Mouse (Mus musculus): ENCODE results near the gene Retsat.

Retsat gene

DNA sequence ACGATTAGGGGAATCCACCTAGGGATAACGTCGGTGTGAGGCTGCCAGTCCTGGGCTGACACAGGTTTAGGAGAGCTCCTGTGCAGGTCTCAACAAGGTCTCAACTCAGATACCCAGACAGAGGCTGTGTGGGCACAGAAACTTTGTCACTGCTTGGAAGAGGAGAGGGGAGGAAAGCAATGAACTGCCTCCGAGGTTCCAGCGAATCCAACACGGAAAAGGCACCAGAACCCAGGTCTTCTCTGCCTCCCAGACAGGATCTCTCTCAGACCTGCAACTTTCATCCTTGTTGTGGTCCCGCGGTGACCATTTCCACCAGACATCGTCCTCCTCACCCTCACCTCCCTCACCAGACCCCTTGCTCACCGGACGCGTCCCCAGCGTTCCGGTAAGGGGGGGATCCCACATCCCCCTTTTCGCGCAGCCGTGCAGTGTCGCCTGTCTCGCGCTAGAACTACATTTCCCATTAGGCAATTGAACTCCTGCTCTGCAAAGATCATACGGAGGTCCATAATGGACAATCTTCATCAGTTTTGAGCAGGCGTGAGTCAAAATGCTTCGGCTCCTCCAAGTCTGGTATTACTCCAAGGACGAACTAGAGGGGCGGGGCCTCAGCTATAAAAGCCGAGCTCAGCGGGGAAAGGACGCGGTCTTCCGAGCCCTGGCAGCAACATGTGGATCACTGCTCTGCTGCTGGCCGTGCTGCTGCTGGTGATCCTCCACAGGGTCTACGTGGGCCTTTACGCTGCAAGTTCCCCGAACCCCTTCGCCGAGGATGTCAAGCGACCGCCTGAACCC is at the start of gene Retsat, which contains the start of gene Elmod3:
Gene Retsat, plus strand, starts transcription at position 520 of the 798 bp plus-strand sequence.
Gene Elmod3, minus strand, starts transcription at position 458 of the 798 bp plus-strand sequence.
- ChIA-PET POLR2A (interaction anchor here (0.6 to 4.4 kb wide), 63 partner anchors 10 to 410 kb away, joined by 3 to 32 read pairs (median 4); partner anchors contain the start of genes Tgoln1 (in 3 of the 4), Mat2a (in 2 of the 4), Capg (in 1 of the 4) and Ggcx (in 1 of the 4)), CTCF (interaction anchor here (0.5 to 2.3 kb wide), 10 partner anchors 11 to 227 kb away, joined by 3 to 6 read pairs (median 4); partner anchors contain the start of genes Ggcx (in 1 of the 4) and Tgoln1 (in 1 of the 4))

- POLR2A ChIA-PET: interaction anchor here (0.5 to 5.5 kb wide), 25 partner anchors 9 to 135 kb away, joined by 3 to 32 read pairs (median 4); partner anchors contain the start of genes Mat2a (in 3 of the 4), Elmod3 (in 1 of the 4), Ggcx (in 1 of the 4) and Retsat (in 1 of the 4)
Measured at GRCm38 (mm10) chr6:72549041-72549580, 49.2 kb upstream of the Retsat start.

DNA sequence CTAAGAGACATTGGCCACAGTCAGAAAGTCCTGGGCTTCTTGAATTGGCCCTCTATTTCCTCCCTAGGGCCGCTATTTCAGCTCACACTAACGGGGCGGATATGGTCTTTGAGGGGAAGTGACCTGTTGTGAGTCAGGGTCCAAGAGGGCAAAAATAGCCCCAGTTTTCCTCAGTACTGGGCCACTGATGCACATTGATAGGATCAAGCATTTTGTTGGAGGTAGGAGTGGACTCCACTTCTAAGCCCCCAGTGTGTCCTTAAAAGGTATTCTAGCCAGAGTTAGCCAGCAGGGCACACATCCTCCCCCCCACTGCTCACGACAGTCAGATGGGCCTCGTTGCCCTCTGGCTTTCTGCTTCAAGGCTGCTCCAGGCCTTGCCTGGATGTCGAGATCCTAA is 48.2 kb upstream of the Retsat start:
- ChIA-PET POLR2A (interaction anchor here in 3 of 4 experiments (0.7 to 5.5 kb wide), 14 partner anchors 10 to 136 kb away, joined by 3 to 32 read pairs (median 6); partner anchors contain the start of genes Mat2a (in 2 of the 3) and Ggcx (in 1 of the 3)), CTCF (interaction anchor here in 3 of 4 experiments (1.0 to 3.1 kb wide), 4 partner anchors 9 to 16 kb away, joined by 4 to 12 read pairs (median 6); no protein-coding TSS in a partner anchor)

More at GRCm38 (mm10) chr6:72549041-72549580, 49.2 kb upstream of the Retsat start:
- CTCF ChIA-PET: interaction anchor here in 3 of 4 experiments (0.5 to 3.1 kb wide), 13 partner anchors 9 to 302 kb away, joined by 3 to 12 read pairs (median 3); no protein-coding TSS in a partner anchor

- POLR2A ChIA-PET: interaction anchor here in 2 of 4 experiments (0.6 to 5.5 kb wide), 13 partner anchors 10 to 818 kb away, joined by 3 to 32 read pairs (median 5); partner anchors contain the start of genes Mat2a (in 2 of the 2) and Tcf7l1 (in 1 of the 2)
- CTCF ChIA-PET: interaction anchor here in 2 of 4 experiments (0.6 to 3.1 kb wide), 4 partner anchors 16 to 352 kb away, joined by 3 to 12 read pairs (median 6); no protein-coding TSS in a partner anchor
Measured at GRCm38 (mm10) chr6:72550503-72551100, 47.7 kb upstream of the Retsat start.

DNA sequence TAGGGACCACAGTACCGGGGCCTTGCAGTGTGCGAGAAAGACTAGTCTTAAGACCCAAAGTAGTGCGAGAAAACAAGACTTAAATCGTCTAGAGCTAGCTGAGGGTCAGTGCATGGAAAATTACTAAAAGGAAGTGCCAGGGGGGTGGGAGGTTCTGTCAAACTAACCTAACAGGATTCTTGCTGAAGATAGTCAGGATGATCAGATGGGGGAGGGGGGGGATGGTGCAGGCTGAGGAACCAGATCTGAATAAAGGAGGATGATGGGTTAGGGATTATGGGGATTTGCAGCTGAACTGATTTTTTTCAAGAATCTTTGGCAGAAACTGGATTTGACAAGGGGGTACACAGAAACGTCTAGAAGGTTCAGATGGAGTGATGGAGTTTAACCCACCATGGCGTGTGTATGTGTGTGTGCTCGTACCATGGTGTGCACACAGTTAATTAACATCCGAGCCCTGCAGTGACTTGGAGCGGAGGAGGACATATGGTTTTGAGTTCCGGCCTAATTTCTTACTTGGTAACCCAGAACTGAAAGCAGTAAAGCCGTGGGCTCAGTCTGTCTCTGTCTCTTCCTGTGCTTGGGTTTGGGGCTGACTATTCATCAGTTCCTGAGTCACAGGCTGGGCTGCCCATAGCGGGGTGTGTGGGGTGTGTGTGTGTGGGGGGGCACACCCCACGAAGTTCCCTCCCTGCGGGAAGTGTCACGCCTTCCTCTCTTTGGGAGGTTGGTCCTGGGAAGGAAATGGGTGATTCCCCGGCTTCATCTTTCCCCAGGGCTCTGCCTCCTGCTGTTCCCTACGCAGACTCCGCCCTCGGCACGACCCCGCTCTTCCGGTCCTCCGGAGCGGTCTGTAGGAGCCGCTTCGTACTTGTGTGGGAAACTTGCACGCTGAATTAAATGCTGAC is 45.9 kb upstream of the Retsat start:
- CTCF ChIA-PET: interaction anchor here in 3 of 4 experiments (0.6 to 1.3 kb wide), 5 partner anchors 11 to 441 kb away, joined by 3 to 8 read pairs (median 4); no protein-coding TSS in a partner anchor
- POLR2A ChIA-PET: interaction anchor here (0.5 to 5.5 kb wide), 15 partner anchors 8 to 249 kb away, joined by 3 to 32 read pairs (median 6); partner anchors contain the start of genes Mat2a (in 2 of the 4) and Vamp5 (in 1 of the 4)

GRCm38 (mm10) chr6:72553079-72553412 is 45.2 kb upstream of the Retsat start:
- POLR2A ChIA-PET: interaction anchor here (0.6 to 1.9 kb wide), 10 partner anchors 8 to 248 kb away, joined by 3 to 13 read pairs (median 4); partner anchors contain the start of gene Mat2a (in 2 of the 4)

DNA sequence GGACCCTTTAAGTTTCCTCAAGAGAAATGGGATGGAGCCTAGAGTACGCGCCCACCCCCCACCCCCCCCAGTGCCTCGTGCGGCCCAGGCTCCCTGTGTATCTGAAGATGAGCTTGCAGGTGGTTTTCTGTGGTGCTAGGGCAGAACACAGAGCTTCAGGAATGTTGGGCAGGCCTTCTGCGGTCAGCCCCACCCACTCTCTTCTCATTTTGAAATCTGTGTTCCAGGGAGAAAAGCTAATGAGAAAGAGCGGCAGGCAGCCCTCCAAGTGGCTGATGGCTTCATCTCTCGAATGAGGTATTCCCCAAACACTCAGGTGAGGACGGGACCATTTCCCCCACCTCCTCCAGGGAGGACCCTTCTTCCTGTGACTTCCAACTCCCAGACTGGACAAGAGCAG is 37.5 kb upstream of the Retsat start:
- ChIA-PET CTCF (interaction anchor here (0.6 to 3.0 kb wide), 7 partner anchors 25 to 1748 kb away, joined by 3 to 14 read pairs (median 5); no protein-coding TSS in a partner anchor), POLR2A (interaction anchor here (0.7 to 3.0 kb wide), 16 partner anchors 8 to 266 kb away, joined by 3 to 16 read pairs (median 4); partner anchors contain the start of genes Mat2a (in 2 of the 4), Capg (in 1 of the 4) and Ggcx (in 1 of the 4))

More at GRCm38 (mm10) chr6:72553079-72553412, 45.2 kb upstream of the Retsat start:
- CTCF ChIA-PET: interaction anchor here in 3 of 4 experiments (0.5 to 1.3 kb wide), 7 partner anchors 12 to 225 kb away, joined by 3 to 5 read pairs (median 3); no protein-coding TSS in a partner anchor

DNA sequence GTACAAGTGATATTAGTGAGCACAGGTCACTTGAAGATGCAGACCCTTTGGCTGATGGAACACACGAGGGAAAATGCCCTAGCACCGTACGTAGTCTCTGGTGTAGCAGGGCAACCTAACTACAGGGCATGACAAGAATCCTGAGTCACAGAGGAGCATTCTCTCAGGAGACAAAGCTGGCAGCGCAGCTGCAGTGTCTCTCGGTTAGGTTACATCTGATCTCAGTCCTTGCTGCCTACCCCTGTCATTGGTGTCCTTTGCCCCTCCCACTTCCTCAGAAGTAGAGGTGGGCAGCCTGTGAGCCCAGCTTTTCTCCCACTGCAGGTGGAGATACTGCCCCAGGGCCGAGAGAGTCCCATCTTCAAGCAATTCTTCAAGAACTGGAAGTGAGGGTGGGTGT is 35.8 kb upstream of the Retsat start:
- ChIA-PET CTCF (interaction anchor here in 1 of 4 experiments (0.8 to 2.4 kb wide), 3 partner anchors 27 to 253 kb away, joined by 3 to 7 read pairs (median 3); no protein-coding TSS in a partner anchor), POLR2A (interaction anchor here in 3 of 4 experiments (0.6 to 2.1 kb wide), 9 partner anchors 13 to 263 kb away, joined by 3 to 11 read pairs (median 4); partner anchors contain the start of genes Elmod3 (in 1 of the 3), Ggcx (in 1 of the 3), Mat2a (in 1 of the 3) and Retsat (in 1 of the 3))

DNA sequence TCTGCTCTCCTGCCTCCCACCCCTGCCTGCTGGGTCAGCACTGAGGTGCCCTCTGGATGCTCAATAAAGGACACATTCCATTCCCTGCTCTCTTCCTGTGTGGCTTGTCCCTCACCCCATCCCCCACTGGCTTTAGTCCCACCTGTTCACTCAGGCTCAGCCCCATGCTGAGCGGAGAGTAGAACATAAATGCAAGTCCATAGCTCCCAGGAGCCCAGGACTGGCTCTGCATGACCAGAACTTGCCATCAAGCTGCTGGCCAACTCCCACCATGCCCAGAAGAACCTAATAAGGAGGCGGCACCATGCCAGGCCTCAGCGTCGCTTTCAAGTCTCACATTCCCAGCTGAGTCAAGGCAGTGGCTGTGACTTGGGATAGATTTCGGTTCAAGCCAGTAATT is 35.4 kb upstream of the Retsat start:
- POLR2A ChIA-PET: interaction anchor here in 3 of 4 experiments (0.6 to 2.1 kb wide), 8 partner anchors 13 to 167 kb away, joined by 3 to 11 read pairs (median 4); partner anchors contain the start of genes Elmod3 (in 1 of the 3), Ggcx (in 1 of the 3), Mat2a (in 1 of the 3) and Retsat (in 1 of the 3)
- CTCF ChIA-PET: interaction anchor here in 2 of 4 experiments (0.6 to 2.4 kb wide), 7 partner anchors 28 to 253 kb away, joined by 3 to 15 read pairs (median 4); no protein-coding TSS in a partner anchor

DNA sequence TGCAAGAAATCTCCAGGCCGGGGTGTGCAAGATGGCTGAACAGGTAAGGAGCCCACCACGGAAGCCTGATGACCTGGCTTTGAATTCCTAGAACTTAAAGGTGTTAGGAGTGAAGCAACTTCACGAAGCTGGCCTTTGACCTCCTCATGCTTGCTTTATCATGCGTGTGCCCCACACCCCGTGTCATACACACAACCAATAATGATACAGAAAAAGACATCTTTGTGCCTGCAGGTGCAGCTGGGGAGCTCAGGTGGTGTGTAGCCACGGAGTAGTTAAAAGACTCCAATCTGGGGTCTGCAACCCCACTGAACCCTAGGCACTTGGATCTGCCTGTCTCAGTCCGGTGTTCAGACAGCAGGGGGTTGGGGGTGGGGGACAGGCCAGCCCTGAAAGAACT is 32.8 kb upstream of the Retsat start:
- POLR2A ChIA-PET: interaction anchor here in 3 of 4 experiments (0.6 to 1.9 kb wide), 8 partner anchors 30 to 424 kb away, joined by 3 to 9 read pairs (median 5); partner anchors contain the start of gene Mat2a (in 1 of the 3)
- CTCF ChIA-PET: interaction anchor here in 3 of 4 experiments (0.6 to 1.7 kb wide), 12 partner anchors 12 to 160 kb away, joined by 3 to 15 read pairs (median 3); no protein-coding TSS in a partner anchor

- POLR2A ChIA-PET: interaction anchor here in 3 of 4 experiments (0.8 to 1.9 kb wide), 7 partner anchors 31 to 141 kb away, joined by 3 to 9 read pairs (median 5); partner anchors contain the start of gene Mat2a (in 1 of the 3)
- CTCF ChIA-PET: interaction anchor here (0.6 to 1.7 kb wide), 22 partner anchors 8 to 263 kb away, joined by 3 to 15 read pairs (median 3); no protein-coding TSS in a partner anchor
Measured at GRCm38 (mm10) chr6:72566044-72566443, 32.2 kb upstream of the Retsat start.

DNA sequence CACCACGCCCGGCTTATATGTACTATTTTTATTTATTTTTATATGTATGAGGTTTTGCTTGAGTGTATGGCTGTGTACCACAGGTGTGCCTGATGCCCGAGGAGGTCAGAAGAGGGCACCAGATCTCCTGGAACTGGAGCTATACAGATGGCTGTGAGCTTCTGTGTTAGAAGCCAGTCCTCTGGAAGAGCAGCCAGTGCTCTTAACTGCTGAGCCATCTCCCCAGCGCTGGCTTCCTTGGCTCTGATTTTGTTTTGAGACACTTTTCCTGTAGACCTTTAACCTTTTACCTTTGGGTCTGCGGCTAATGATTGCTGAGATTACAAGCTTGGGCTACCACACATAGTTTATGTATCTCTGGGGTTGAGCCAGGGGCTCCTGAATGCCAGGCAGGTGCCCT is 30.8 kb upstream of the Retsat start:
- CTCF ChIA-PET: interaction anchor here in 3 of 4 experiments (0.6 to 1.1 kb wide), 10 partner anchors 18 to 261 kb away, joined by 3 to 5 read pairs (median 3); no protein-coding TSS in a partner anchor
- POLR2A ChIA-PET: interaction anchor here in 2 of 4 experiments (0.8 to 1.5 kb wide), 6 partner anchors 10 to 138 kb away, joined by 3 to 5 read pairs (median 3); partner anchors contain the start of gene Mat2a (in 1 of the 2)

- ChIA-PET POLR2A (interaction anchor here in 2 of 4 experiments (0.6 to 1.5 kb wide), 3 partner anchors 9 to 1160 kb away, joined by 3 read pairs; no protein-coding TSS in a partner anchor), CTCF (interaction anchor here in 1 of 4 experiments (0.6 kb wide), 1 partner anchor 10 kb away, joined by 11 read pairs; no protein-coding TSS in a partner anchor)
Measured at GRCm38 (mm10) chr6:72568736-72569135, 29.5 kb upstream of the Retsat start.

DNA sequence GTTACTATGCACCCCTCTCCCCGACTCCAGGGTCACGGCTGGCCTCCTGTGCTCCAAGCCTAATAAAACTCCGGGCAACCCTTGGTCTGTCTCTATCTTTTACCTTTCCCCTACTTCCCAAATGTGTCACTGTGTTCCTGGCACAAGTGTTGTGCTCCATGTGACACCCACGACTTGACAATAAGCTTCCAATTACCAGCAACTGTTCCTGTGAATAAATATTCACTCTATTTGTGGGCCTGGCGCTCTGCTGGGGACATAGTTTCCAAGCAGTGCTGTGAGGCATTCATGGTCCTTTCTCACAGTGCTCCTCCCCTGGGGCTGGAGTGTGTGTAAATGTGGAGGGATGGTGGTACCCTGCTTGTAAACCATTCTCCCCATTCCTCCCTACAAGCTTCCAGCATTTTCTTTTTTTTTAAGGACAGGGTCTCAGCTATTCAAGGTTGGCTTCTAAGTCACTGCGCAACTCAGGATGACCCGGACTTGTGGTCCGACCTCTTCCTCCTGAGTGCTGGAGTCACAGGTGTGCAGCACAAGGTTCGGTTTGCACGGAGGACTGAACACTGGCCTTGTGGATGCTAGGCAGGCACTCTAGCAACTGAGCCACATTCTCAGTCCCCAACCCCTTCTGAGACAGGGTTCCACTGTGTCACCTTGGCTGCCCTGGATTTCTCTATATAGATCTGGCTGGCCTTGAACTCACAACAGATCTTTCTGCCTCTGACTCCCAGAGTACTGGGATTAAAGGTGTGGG is 27.5 kb upstream of the Retsat start:
- CTCF ChIA-PET: interaction anchor here in 1 of 4 experiments (0.5 to 1.5 kb wide), 2 partner anchors 30 to 35 kb away, joined by 3 to 4 read pairs; no protein-coding TSS in a partner anchor
- POLR2A ChIA-PET: interaction anchor here in 1 of 4 experiments (0.5 kb wide), 1 partner anchor 174 kb away, joined by 3 read pairs; no protein-coding TSS in a partner anchor
